Mouse (Mus musculus) MEL (cell line): ENCODE measurements around the gene Fth1. TPM values are rescaled to one million over a fixed set of nuclear protein-coding genes. Genes with fewer than 3 reads are reported as not detected.

Experiments
- DNase-seq: peaks from one replicate; pipeline ENCODE4 v3.0.0; 2011; ENCODE audit warnings: low read depth, low spot score
- H3K27ac ChIP-seq: 2 replicates; pipeline ENCODE4 v1.5.1; 2012; ENCODE audit warnings: low read depth, mild to moderate bottlenecking, control low read depth, low read length, moderate library complexity; ENCODE audit not compliant: control insufficient read depth
- H3K27me3 ChIP-seq, 2 experiments: fragments of 150-350 bp in 1 of 2; sonication (generic) in 1 of 2; 2 replicates each; pipeline ENCODE4 v1.6.1; 2012; ENCODE audit warnings: low read length in 2 of 2, mild to moderate bottlenecking in 2 of 2, improper control_type of control experiment in 1 of 2, moderate library complexity in 1 of 2; ENCODE audit not compliant: insufficient read depth in 2 of 2, control insufficient read depth in 1 of 2
- H3K36me3 ChIP-seq, 2 experiments: 2 replicates each; pipeline ENCODE4 v1.6.1; 2012 to 2014; ENCODE audit warnings: low read length in 2 of 2, improper control_type of control experiment in 1 of 2, inconsistent platforms in 1 of 2, mild to moderate bottlenecking in 1 of 2; ENCODE audit not compliant: insufficient read depth in 2 of 2, control insufficient read depth in 1 of 2
- H3K4me1 ChIP-seq, 2 experiments: fragments of 150-350 bp in 1 of 2; sonication (generic) in 1 of 2; 2 replicates each; pipeline ENCODE4 v1.6.1; 2012; ENCODE audit warnings: low read length in 2 of 2, improper control_type of control experiment in 1 of 2, mild to moderate bottlenecking in 1 of 2; ENCODE audit not compliant: insufficient read depth in 2 of 2, control insufficient read depth in 1 of 2
- H3K4me3 ChIP-seq, 2 experiments: fragments of 150-350 bp in 1 of 2; sonication (generic) in 1 of 2; 2 replicates each; pipeline ENCODE4 v1.5.1; 2012; ENCODE audit warnings: low read depth in 2 of 2, low read length in 2 of 2, mild to moderate bottlenecking in 2 of 2, moderate library complexity in 2 of 2, control low read depth in 1 of 2, improper control_type of control experiment in 1 of 2; ENCODE audit not compliant: control insufficient read depth in 1 of 2, insufficient read depth in 1 of 2
- H3K79me2 ChIP-seq: 2 replicates; pipeline ENCODE4 v1.6.1; 2012; ENCODE audit warnings: mild to moderate bottlenecking, low read length, moderate library complexity; ENCODE audit not compliant: control insufficient read depth, poor library complexity, insufficient read depth
- H3K9ac ChIP-seq: 2 replicates; pipeline ENCODE4 v1.6.1; 2012; ENCODE audit warnings: low read depth, mild to moderate bottlenecking, control low read depth, low read length, moderate library complexity; ENCODE audit not compliant: control insufficient read depth, poor library complexity, severe bottlenecking
- H3K9me3 ChIP-seq: fragments of 150-350 bp; sonication (generic); replicated peaks from 2 replicates; pipeline ENCODE4 v1.6.1; 2012; ENCODE audit warnings: mild to moderate bottlenecking, low read length, improper control_type of control experiment, moderate library complexity; ENCODE audit not compliant: insufficient read depth
- CTCF ChIP-seq, 3 experiments: IDR thresholded peaks in 2 of 3; conservative IDR thresholded peaks in 1 of 3; 2 replicates each; pipeline ENCODE4 v1.5.1; 2011 to 2012; ENCODE audit warnings: low read length in 3 of 3, low read depth in 2 of 3, mild to moderate bottlenecking in 2 of 3, improper control_type of control experiment in 1 of 3, inconsistent platforms in 1 of 3, mixed read lengths in 1 of 3, moderate library complexity in 1 of 3; ENCODE audit not compliant: control insufficient read depth in 1 of 3, insufficient read depth in 1 of 3, poor library complexity in 1 of 3, severe bottlenecking in 1 of 3
- EP300 ChIP-seq, 2 experiments: IDR thresholded peaks; 2 replicates each; pipeline ENCODE4 v1.6.1; 2011; ENCODE audit warnings: improper control_type of control experiment in 2 of 2, low read length in 2 of 2, low read depth in 1 of 2, mild to moderate bottlenecking in 1 of 2
- ETS1 ChIP-seq: IDR thresholded peaks from 2 replicates; pipeline ENCODE4 v1.6.1; 2012; ENCODE audit warnings: low read depth, mild to moderate bottlenecking, inconsistent platforms, low read length, improper control_type of control experiment, moderate library complexity
- GATA1 ChIP-seq: IDR thresholded peaks from 2 replicates; pipeline ENCODE4 v1.6.1; 2011; ENCODE audit warnings: low read depth, low read length, improper control_type of control experiment
- JUND ChIP-seq: IDR thresholded peaks from 2 replicates; pipeline ENCODE4 v1.6.1; 2011; ENCODE audit warnings: low read depth, mild to moderate bottlenecking, improper control_type of control experiment, low read length
- KAT2A ChIP-seq: conservative IDR thresholded peaks from 2 replicates; pipeline ENCODE4 v1.6.1; 2012; ENCODE audit warnings: low read depth, low read length, improper control_type of control experiment, inconsistent platforms
- MEF2A ChIP-seq: IDR thresholded peaks from 2 replicates; pipeline ENCODE4 v1.6.1; 2014; ENCODE audit warnings: low read depth, mild to moderate bottlenecking, inconsistent platforms, low read length, improper control_type of control experiment; ENCODE audit not compliant: poor library complexity, insufficient replicate concordance, severe bottlenecking; ENCODE audit errors: extremely low read depth
- MYC ChIP-seq: IDR thresholded peaks from 2 replicates; pipeline ENCODE4 v1.6.1; 2011; ENCODE audit warnings: low read depth, mild to moderate bottlenecking, low read length, improper control_type of control experiment, moderate library complexity
- NELFE ChIP-seq: IDR thresholded peaks from 2 replicates; pipeline ENCODE4 v1.6.1; 2011; ENCODE audit warnings: low read depth, low read length, improper control_type of control experiment
- POLR2A ChIP-seq, 2 experiments: IDR thresholded peaks; 2 replicates each; pipeline ENCODE4 v1.6.1; 2011 to 2012; ENCODE audit warnings: low read length in 2 of 2, mild to moderate bottlenecking in 2 of 2, control low read depth in 1 of 2, improper control_type of control experiment in 1 of 2, low read depth in 1 of 2, moderate library complexity in 1 of 2; ENCODE audit not compliant: control insufficient read depth in 1 of 2, insufficient read depth in 1 of 2, poor library complexity in 1 of 2
- POLR2AphosphoS2 ChIP-seq: IDR thresholded peaks from 2 replicates; pipeline ENCODE4 v1.6.1; 2011; ENCODE audit warnings: low read length, improper control_type of control experiment
- RAD21 ChIP-seq: IDR thresholded peaks from 2 replicates; pipeline ENCODE4 v1.6.1; 2011; ENCODE audit warnings: mild to moderate bottlenecking, low read depth, low read length, improper control_type of control experiment
- RCOR1 ChIP-seq: IDR thresholded peaks from 2 replicates; pipeline ENCODE4 v1.6.1; 2012; ENCODE audit warnings: low read depth, mild to moderate bottlenecking, inconsistent platforms, low read length, improper control_type of control experiment
- SIN3A ChIP-seq: IDR thresholded peaks from 2 replicates; pipeline ENCODE4 v1.6.1; 2012; ENCODE audit warnings: low read length, improper control_type of control experiment, inconsistent platforms
- SMC3 ChIP-seq: IDR thresholded peaks from 2 replicates; pipeline ENCODE4 v1.6.1; 2011; ENCODE audit warnings: low read depth, low read length, improper control_type of control experiment
- TAL1 ChIP-seq: IDR thresholded peaks from 2 replicates; pipeline ENCODE4 v1.6.1; 2012; ENCODE audit warnings: mild to moderate bottlenecking, inconsistent platforms, low read length, moderate library complexity, mixed read lengths
- TBP ChIP-seq: IDR thresholded peaks from 2 replicates; pipeline ENCODE4 v1.8.0; 2011; ENCODE audit warnings: low read depth, low read length, improper control_type of control experiment
- TCF12 ChIP-seq: IDR thresholded peaks from 2 replicates; pipeline ENCODE4 v1.6.1; 2014; ENCODE audit warnings: low read depth, mild to moderate bottlenecking, inconsistent platforms, low read length, improper control_type of control experiment, moderate library complexity
- ZC3H11A ChIP-seq: IDR thresholded peaks from 2 replicates; pipeline ENCODE4 v1.6.1; 2012; ENCODE audit warnings: low read depth, mild to moderate bottlenecking, inconsistent platforms, low read length, improper control_type of control experiment
- ZKSCAN1 ChIP-seq: IDR thresholded peaks from 2 replicates; pipeline ENCODE4 v1.6.1; 2012; ENCODE audit warnings: low read depth, mild to moderate bottlenecking, inconsistent platforms, low read length, improper control_type of control experiment, moderate library complexity
- polyA plus RNA-seq, 2 experiments: library from polyadenylated mRNA; stranded (reverse) in 1 of 2; unstranded in 1 of 2; fragments of >175 nt in 1 of 2; fragments of >200 nt in 1 of 2; gene quantifications; 2 replicates each; pipeline versions ENCODE4 v1.2.1 to v1.2.4; 2012; ENCODE audit warnings: low replicate concordance in 2 of 2, low read depth in 1 of 2; ENCODE audit not compliant: insufficient read length in 2 of 2, insufficient read depth in 1 of 2, missing spikeins in 1 of 2
- total RNA-seq: library from RNA; depleted of rRNA; stranded (reverse); fragments of 300-350 nt; gene quantifications from 2 replicates; pipeline ENCODE4 v1.2.3, GENCODE M21; 2012

The Fth1 gene
- total and polyA plus RNA-seq, 3 experiments = 444 to 2,175 (median 2,118) TPM

DNA sequence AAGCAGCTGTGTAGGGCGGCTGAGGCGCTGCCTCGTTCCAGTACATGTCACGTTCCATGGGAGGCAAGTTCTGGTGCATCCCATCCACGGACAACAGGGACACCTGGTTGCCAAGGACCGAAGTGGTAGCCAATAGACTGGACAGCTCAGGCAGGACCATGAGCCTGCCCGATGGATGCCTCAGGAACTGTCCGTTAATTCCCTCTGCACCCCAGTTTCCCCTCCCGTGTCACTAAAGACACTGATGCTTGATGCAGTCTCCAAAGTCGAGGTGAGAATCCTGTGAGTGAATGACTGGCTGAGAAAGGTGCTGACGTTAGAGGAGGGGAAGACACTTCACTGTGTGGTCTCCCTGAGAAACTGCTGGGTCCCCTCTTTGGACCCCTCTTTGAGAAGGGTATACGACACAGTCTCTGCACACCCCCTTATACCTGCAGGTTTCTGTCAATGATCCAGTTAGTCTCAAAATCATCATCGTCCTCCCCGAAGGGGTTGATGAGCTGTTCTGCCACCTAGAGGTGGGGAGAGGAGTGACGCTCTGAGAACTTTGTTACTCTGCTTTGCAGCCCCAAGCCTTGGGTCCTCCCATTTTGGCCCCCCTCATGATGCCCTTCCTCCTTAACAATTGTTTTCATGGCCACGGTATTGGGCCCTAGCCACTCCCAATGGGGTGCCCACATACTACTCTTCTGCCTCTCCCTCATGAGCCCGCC lies 8.9 kb downstream of the Fth1 start:
- peak; percentile 71 for DNase-seq
- H3K4me1 ChIP-seq = peaks cover 0 to 20% of the 10 kb centered on the region in 2 experiments
- peaks cover 5 to 15% of the 10 kb centered on the region in 2 experiments; a peak in 3 of 4 replicates for H3K36me3 ChIP-seq
- TF ChIP-seq ZC3H11A (peak; percentile 56), TBP (no peak), KAT2A (no peak), RAD21 (peak; percentile 67), CTCF (IDR thresholded peaks at IDR 0.05 in 2 of 3, conservative IDR thresholded peaks at IDR 0.05 in 1 of 3; ENCODE audit: control insufficient read depth in 1 of 3, insufficient read depth in 1 of 3, low read depth in 2 of 3, low read length in 3 of 3, poor library complexity in 1 of 3, severe bottlenecking in 1 of 3) (peak; percentile 70 to 77 (median 76)), SMC3 (peak; percentile 88), ZKSCAN1 (no peak), EP300 (IDR thresholded peaks at IDR 0.05; ENCODE audit: low read depth in 1 of 2, low read length in 2 of 2) (no peak), MYC (no peak), TAL1 (no peak)
- H3K27me3 ChIP-seq = no peaks in the 10 kb centered on the region
- no peaks in the 10 kb centered on the region for H3K9me3 ChIP-seq
- H3K27ac ChIP-seq = peak overlapping the region; percentile 49
- peaks cover 3% of the 10 kb centered on the region; the same call in 1 of the 2 replicates for H3K79me2 ChIP-seq
- no peak overlapping the region for H3K4me3 ChIP-seq
- H3K9ac ChIP-seq = no peak overlapping the region

DNA sequence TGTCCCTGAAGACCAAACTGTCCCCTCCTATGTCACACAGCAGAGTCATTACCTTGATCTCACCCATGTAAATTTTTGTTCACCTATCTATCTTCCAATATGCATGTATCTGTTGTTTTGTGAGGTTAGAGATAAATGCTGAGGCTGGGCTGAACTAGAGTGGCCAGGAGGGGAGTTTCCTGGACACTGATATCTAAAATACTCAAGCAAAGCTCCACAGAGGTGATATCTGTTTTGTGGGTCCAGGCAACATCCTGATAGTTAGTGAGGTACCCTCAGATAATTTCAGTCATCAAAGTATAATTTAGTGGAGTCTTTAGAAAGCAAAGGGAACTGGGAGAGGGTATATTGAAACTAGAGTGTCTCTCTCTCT lies 9.5 kb downstream of the Fth1 start:
- Histone ChIP-seq H3K9me3 (no peaks in the 10 kb centered on the region), H3K27me3 (no peaks in the 10 kb centered on the region), H3K4me3 (no peak overlapping the region), H3K4me1 (peaks cover 0 to 17% of the 10 kb centered on the region in 2 experiments), H3K36me3 (peaks cover 5 to 10% of the 10 kb centered on the region in 2 experiments; a peak in 3 of 4 replicates), H3K9ac (no peak overlapping the region), H3K79me2 (no peaks in the 10 kb centered on the region), H3K27ac (peak overlapping the region; percentile 49)
- TF ChIP-seq POLR2A (IDR thresholded peaks at IDR 0.05; ENCODE audit: control insufficient read depth in 1 of 2, insufficient read depth in 1 of 2, low read depth in 1 of 2, low read length in 2 of 2, poor library complexity in 1 of 2) (no peak), RAD21 (no peak), NELFE (no peak), SIN3A (peak; percentile 64; the same call in 1 of the 2 replicates), RCOR1 (peak; percentile 72), KAT2A (no peak), JUND (no peak), ETS1 (0 out of 2 replicates have a peak, but pooled peaks have one; percentile 1), EP300 (IDR thresholded peaks at IDR 0.05; ENCODE audit: low read depth in 1 of 2, low read length in 2 of 2) (peak; percentile 56 to 73), ZKSCAN1 (no peak), TBP (no peak), GATA1 (peak; percentile 69), POLR2AphosphoS2 (no peak), TCF12 (peak; percentile 81), MEF2A (no peak)
- no peak for DNase-seq
